Mouse (Mus musculus) gastrocnemius, adult 2 months (tissue): ENCODE data around the gene Gm17304. TPM values are rescaled to one million over a fixed set of nuclear protein-coding genes. Genes with fewer than 3 reads are reported as not detected.

Experiments used
- DNase-seq: peaks from one replicate; pipeline ENCODE4 v3.0.0; 2022
- H3K27ac ChIP-seq: fragments of 200-600 bp; 2 replicates; pipeline ENCODE4 v1.8.1; 2022; ENCODE audit warnings: mild to moderate bottlenecking
- H3K4me3 ChIP-seq: fragments of 200-600 bp; 2 replicates; pipeline ENCODE4 v1.8.1; 2022; ENCODE audit warnings: mild to moderate bottlenecking, moderate library complexity
- CTCF ChIP-seq: fragments of 200-600 bp; IDR thresholded peaks from 2 replicates; pipeline ENCODE4 v1.8.1; 2022; ENCODE audit warnings: antibody characterized with exemption, mild to moderate bottlenecking, moderate library complexity
- intact Hi-C: fragments of 180-260 bp; cut with DNase I; formaldehyde crosslinking; loops from one replicate; pipeline ENCODE4 v1.15.1; 2025
- long read RNA-seq, 2 experiments: library from polyadenylated mRNA; stranded (forward); transcript quantifications; one replicate each; pipeline ENCODE4 v2.0.0; 2021
- total RNA-seq, 2 experiments: library from RNA; stranded (reverse); gene quantifications; 2 replicates each; pipeline ENCODE4 v1.2.3; 2021

The Gm17304 gene
- not detected for total RNA-seq
- long read RNA-seq, experiment 1 = 0 reads
- long read RNA-seq, experiment 2 = 0 reads

- intact Hi-C loops = no loop called here
- DNase-seq = no peak
- no peak within 1 kb of the TSS for H3K27ac ChIP-seq
- no peak for TF ChIP-seq CTCF
- H3K4me3 ChIP-seq = no peak within 1 kb of the TSS
These were observed at the start of gene Gm17304 for GRCm38 (mm10) chr5:106608798-106609197. Gene Gm17304 (plus strand): TSS chr5:106609098.

- intact Hi-C loops = no loop called here
- DNase-seq = no peak
- Histone ChIP-seq H3K4me3 (peak overlapping the region; percentile 57), H3K27ac (no peak overlapping the region)
- no peak for TF ChIP-seq CTCF
These were observed 48.0 kb upstream of the Gm17304 start for GRCm38 (mm10) chr5:106560631-106561498.

GRCm38 (mm10) chr5:106561499-106561822 lies 47.4 kb upstream of the Gm17304 start:
- no peak for DNase-seq
- intact Hi-C loops = no loop called here
- H3K4me3 ChIP-seq = peak overlapping the region; percentile 57
- TF ChIP-seq CTCF = no peak
- no peak overlapping the region for H3K27ac ChIP-seq

- TF ChIP-seq CTCF = no peak
- no peak for DNase-seq
- no peak overlapping the region for H3K4me3 ChIP-seq
- intact Hi-C loops = no loop called here
- no peak overlapping the region for H3K27ac ChIP-seq
These were observed 42.9 kb upstream of the Gm17304 start for GRCm38 (mm10) chr5:106566025-106566424.

GRCm38 (mm10) chr5:106573742-106574559 lies 34.9 kb upstream of the Gm17304 start:
- intact Hi-C loops = no loop called here
- no peak for DNase-seq
- peak overlapping the region; percentile 38 for H3K27ac ChIP-seq

GRCm38 (mm10) chr5:106574560-106574946 lies 34.3 kb upstream of the Gm17304 start:
- DNase-seq = peak; percentile 88
- Histone ChIP-seq H3K27ac (peak overlapping the region; percentile 38), H3K4me3 (peak overlapping the region; percentile 88)
- intact Hi-C loops = no loop called here
- TF ChIP-seq CTCF = peak; percentile 75

More at GRCm38 (mm10) chr5:106573742-106574559, 34.9 kb upstream of the Gm17304 start:
- TF ChIP-seq CTCF = no peak
- peak overlapping the region; percentile 88 for H3K4me3 ChIP-seq

GRCm38 (mm10) chr5:106575098-106575497 lies 33.8 kb upstream of the Gm17304 start:
- H3K27ac ChIP-seq = no peak overlapping the region
- no peak for DNase-seq
- intact Hi-C loops = no loop called here
- peak overlapping the region; percentile 88 for H3K4me3 ChIP-seq
- TF ChIP-seq CTCF = no peak

GRCm38 (mm10) chr5:106577237-106577888 lies 31.5 kb upstream of the Gm17304 start:
- no peak for DNase-seq
- Histone ChIP-seq H3K4me3 (no peak overlapping the region), H3K27ac (no peak overlapping the region)
- no peak for TF ChIP-seq CTCF
- intact Hi-C loops = no loop called here

GRCm38 (mm10) chr5:106580943-106581342 lies 28.0 kb upstream of the Gm17304 start:
- H3K4me3 ChIP-seq = no peak overlapping the region
- no peak for DNase-seq
- H3K27ac ChIP-seq = no peak overlapping the region
- TF ChIP-seq CTCF = no peak
- intact Hi-C loops = no loop called here

GRCm38 (mm10) chr5:106589006-106589405 lies 19.9 kb upstream of the Gm17304 start:
- intact Hi-C loops = no loop called here
- TF ChIP-seq CTCF = no peak
- Histone ChIP-seq H3K27ac (no peak overlapping the region), H3K4me3 (no peak overlapping the region)
- DNase-seq = no peak

- intact Hi-C loops = no loop called here
- DNase-seq = no peak
- Histone ChIP-seq H3K4me3 (no peak overlapping the region), H3K27ac (no peak overlapping the region)
- no peak for TF ChIP-seq CTCF
These were observed 19.2 kb upstream of the Gm17304 start for GRCm38 (mm10) chr5:106589670-106590069.

GRCm38 (mm10) chr5:106590686-106591085 lies 18.2 kb upstream of the Gm17304 start:
- no peak for DNase-seq
- Histone ChIP-seq H3K27ac (no peak overlapping the region), H3K4me3 (no peak overlapping the region)
- intact Hi-C loops = no loop called here
- TF ChIP-seq CTCF = no peak

GRCm38 (mm10) chr5:106594388-106594787 lies 14.5 kb upstream of the Gm17304 start:
- no peak for TF ChIP-seq CTCF
- DNase-seq = no peak
- intact Hi-C loops = no loop called here
- H3K27ac ChIP-seq = no peak overlapping the region
- H3K4me3 ChIP-seq = no peak overlapping the region
